Mouse (Mus musculus) bone marrow, adult 2 months (tissue): ENCODE data around the gene Smarca1. TPM values are rescaled to one million over a fixed set of nuclear protein-coding genes. Genes with fewer than 3 reads are reported as not detected.

ENCODE experiments used
- H3K27ac ChIP-seq: fragments of 200-500 bp; 2 replicates; pipeline ENCODE4 v1.5.1; 2012; ENCODE audit warnings: low read depth, mild to moderate bottlenecking, control low read depth, inconsistent platforms, low read length; ENCODE audit not compliant: control insufficient read depth, poor library complexity, insufficient read depth
- H3K4me1 ChIP-seq: fragments of 200-500 bp; 2 replicates; pipeline ENCODE4 v1.6.1; 2011; ENCODE audit warnings: low read length; ENCODE audit not compliant: control insufficient read depth, insufficient read depth
- H3K4me3 ChIP-seq: fragments of 200-500 bp; replicated peaks from 2 replicates; pipeline ENCODE3; 2011; ENCODE audit warnings: mild to moderate bottlenecking, low read depth, low read length, control low read depth; ENCODE audit not compliant: control insufficient read depth
- CTCF ChIP-seq: fragments of 200-500 bp; IDR thresholded peaks from 2 replicates; pipeline ENCODE4 v1.5.1; 2011; ENCODE audit warnings: low read length, control low read depth; ENCODE audit not compliant: control insufficient read depth, insufficient read depth
- POLR2A ChIP-seq: fragments of 200-500 bp; IDR thresholded peaks from 2 replicates; pipeline ENCODE4 v1.6.1; 2011; ENCODE audit warnings: low read depth, mild to moderate bottlenecking, control low read depth, low read length, borderline replicate concordance; ENCODE audit not compliant: control insufficient read depth
- WGBS: fragments of 180-500 bp; shearing (Covaris S2); methylation state at CpG from one replicate; pipeline ENCODE4 v1.1.7; 2018; 5-methylcytosine and 5-hydroxymethylcytosine counted together
- polyA plus RNA-seq: library from polyadenylated mRNA; stranded (reverse); fragments of >200 nt; gene quantifications from 2 replicates; pipeline ENCODE4 v1.2.4, GENCODE M21; 2011; ENCODE audit warnings: low replicate concordance; ENCODE audit not compliant: missing spikeins, insufficient read depth, insufficient read length

Gene Smarca1
- polyA plus RNA-seq, 1 experiment = 2.0 TPM

- Histone ChIP-seq H3K27ac (peak within 1 kb of the TSS; percentile 58), H3K4me1 (no peaks in the 10 kb centered on the region; the same call in 1 of the 2 replicates), H3K4me3 (peak within 1 kb of the TSS; percentile 85)
- WGBS = 10% methylated on average over 24 of the region's 35 CpGs
- TF ChIP-seq CTCF = peak; percentile 58; the same call in 1 of the 2 replicates
- no peak for TF ChIP-seq POLR2A
Observed at GRCm38 (mm10) chrX:47912306-47912792, 19.6 kb upstream of the Smarca1 start, which contains the start of gene Ocrl. Ocrl (plus strand) TSS chrX:47912387.

DNA sequence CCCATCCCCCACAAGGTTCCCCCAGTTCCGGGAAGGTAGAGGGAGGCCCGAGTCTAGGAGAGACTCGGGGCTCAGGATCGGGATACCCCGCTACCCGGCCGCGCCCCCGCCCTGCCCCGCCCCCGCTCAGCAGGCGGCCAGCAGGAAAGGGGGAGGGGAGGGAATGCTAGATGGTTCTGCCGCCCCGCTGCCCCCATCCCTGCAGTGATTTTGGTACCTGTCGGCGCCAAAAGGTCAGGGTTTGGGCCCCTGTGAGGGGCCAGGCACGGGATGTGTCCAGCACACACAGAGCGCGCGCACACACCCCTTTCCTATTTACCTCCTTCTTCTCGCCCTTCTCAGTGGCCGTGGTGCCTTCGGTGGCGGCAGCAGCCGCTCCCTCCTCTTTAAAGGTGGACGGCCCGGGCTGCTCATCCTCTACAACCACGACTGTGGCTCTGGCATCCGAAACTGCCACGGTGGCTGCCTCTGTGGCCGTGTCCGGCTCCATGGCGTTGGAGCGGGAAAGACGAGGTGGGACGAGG lies 805 bp downstream of the Smarca1 start:
- Histone ChIP-seq H3K4me1 (no peaks in the 10 kb centered on the region), H3K27ac (no peak overlapping the region), H3K4me3 (peak overlapping the region; percentile 22)
- WGBS = 21% methylated on average over 22 of the region's 36 CpGs
- TF ChIP-seq POLR2A (no peak), CTCF (no peak)

- H3K4me3 ChIP-seq = no peak overlapping the region
- H3K27ac ChIP-seq = no peak overlapping the region
- WGBS = 31% methylated on average over 10 of the region's 12 CpGs
- TF ChIP-seq CTCF (no peak), POLR2A (no peak)
- no peaks in the 10 kb centered on the region for H3K4me1 ChIP-seq
Observed at GRCm38 (mm10) chrX:47891243-47891906, 1.4 kb downstream of the Smarca1 start.

DNA sequence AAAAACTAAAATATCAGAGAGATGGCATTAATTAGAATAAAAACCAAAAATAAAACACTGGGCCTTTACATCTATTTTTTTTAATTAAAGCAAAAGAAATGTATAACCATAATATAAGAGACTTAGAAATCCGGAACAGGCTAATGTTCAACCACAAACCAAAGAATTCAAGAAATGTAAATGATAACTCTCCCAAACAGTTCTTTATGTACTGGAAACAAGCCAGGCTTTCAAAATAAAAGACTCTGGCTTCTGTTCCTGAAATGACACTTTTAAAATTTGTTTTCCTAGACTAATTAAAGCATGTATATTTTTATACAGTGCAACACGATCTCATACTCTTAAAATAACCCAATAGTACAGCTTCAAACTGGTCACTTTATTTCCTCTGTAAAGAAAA lies 5.4 kb downstream of the Smarca1 start:
- no peaks in the 10 kb centered on the region for H3K4me1 ChIP-seq
- TF ChIP-seq POLR2A (no peak), CTCF (no peak)
- 27% methylated on average over 2 of the region's 2 CpGs for WGBS
- H3K4me3 ChIP-seq = no peak overlapping the region
- H3K27ac ChIP-seq = no peak overlapping the region

DNA sequence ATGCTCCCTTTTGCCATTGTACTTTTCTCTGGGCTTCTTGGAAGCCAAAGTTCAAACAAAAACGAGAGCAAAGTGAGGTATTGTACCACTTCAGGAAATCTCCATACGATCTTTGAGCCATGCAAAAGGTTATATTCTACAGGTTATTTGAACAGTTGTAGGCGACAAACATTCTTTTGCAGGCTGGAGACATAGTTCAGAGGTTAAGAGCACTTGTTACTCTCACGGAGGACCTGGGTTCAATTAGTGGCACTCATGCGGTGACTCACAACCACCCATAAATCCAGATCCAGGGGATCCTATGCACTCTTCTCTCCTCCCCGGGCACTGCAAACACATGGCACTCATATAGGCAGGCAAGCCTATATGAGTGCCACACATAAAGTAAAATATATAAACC lies 10.0 kb downstream of the Smarca1 start:
- TF ChIP-seq POLR2A = no peak
- no peak for TF ChIP-seq CTCF
- H3K4me3 ChIP-seq = no peak overlapping the region
- 82% methylated on average over 6 of the region's 6 CpGs for WGBS
- H3K27ac ChIP-seq = no peak overlapping the region
- no peaks in the 10 kb centered on the region for H3K4me1 ChIP-seq

DNA sequence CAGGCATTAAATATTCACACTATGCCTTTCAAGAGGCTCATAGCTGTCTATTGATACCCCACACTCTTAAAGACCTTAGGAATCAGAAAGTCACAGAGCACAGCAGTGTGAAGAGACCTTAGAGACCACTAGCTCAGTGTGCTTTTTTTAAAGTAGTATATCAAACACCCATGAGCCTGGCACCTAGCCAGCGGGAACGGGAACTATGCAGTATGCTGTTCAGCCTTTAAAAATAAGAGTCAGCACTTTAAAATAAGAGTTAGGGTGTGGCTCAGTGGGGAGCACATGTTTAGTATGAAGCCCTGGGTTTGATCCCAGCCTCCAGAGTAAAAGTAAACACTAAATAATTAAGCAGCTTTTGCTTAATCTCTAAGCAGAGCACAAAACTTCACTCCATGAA lies 12.7 kb downstream of the Smarca1 start:
- TF ChIP-seq CTCF (no peak), POLR2A (no peak)
- 15% methylated on average over 2 of the region's 2 CpGs for WGBS
- no peak overlapping the region for H3K4me3 ChIP-seq
- no peaks in the 10 kb centered on the region for H3K4me1 ChIP-seq
- no peak overlapping the region for H3K27ac ChIP-seq

DNA sequence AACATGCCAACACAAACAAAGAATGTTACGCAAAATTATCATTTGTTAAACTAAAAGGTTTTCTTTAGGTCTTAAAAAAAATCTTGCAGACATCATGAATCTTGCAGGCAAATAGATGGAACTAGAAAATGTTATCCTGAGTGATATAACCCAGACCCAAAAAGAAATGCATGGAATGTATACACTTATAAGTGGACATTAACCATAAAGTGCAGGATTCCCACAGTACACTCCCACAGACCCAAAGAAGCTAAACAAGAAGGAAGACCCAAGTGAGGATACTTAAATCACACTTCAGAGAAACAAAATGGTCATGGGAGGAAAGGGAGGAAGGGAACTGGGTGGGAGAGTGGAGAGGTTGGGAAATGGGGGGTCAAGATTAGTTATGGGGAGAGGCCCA lies 34.2 kb downstream of the Smarca1 start:
- Histone ChIP-seq H3K4me3 (no peak overlapping the region), H3K27ac (no peak overlapping the region), H3K4me1 (no peaks in the 10 kb centered on the region)
- 88% methylated on average over 1 of the region's 1 CpGs for WGBS
- no peak for TF ChIP-seq CTCF
- TF ChIP-seq POLR2A = no peak

GRCm38 (mm10) chrX:47835835-47836195 lies 57.0 kb downstream of the Smarca1 start:
- Histone ChIP-seq H3K4me1 (no peaks in the 10 kb centered on the region), H3K4me3 (no peak overlapping the region), H3K27ac (no peak overlapping the region)
- TF ChIP-seq CTCF = no peak
- TF ChIP-seq POLR2A = no peak
- WGBS = 78% methylated on average over 1 of the region's 1 CpGs

DNA sequence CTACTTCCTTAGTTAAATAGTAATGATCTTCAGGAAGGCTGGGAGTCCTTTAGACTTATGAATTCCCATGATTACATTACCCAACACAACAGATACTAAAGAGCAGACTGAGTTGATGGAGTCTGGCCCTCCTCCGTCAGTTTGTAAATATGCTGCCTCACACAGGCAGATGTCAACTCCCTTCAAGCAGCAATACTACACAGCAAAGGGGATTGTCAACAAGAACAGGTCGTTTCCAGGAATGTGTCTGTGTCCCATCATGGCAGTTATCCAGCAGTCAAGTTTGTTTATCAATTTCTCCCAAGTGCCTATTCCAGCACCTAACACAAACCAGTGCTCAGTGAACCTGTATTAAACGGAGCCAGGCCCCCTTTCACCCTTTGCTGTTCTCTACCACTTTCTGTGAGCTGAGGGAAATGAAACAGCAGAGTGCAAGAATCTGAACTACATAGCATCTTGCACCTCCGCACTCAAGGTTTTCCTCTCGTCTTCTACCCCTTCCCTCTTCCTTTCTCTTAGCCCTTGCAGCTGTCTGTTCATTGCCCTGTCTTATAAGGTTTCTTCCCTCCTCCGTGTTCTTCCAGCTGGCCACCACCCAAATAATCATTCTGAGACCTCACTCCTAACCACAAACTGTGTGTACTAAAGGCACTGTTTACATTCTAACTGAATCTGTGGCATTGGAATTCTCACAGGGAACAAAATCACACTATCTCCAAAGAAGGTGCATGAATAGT lies 57.5 kb downstream of the Smarca1 start:
- WGBS = 60% methylated on average over 6 of the region's 6 CpGs
- no peak for TF ChIP-seq CTCF
- no peak for TF ChIP-seq POLR2A
- H3K4me1 ChIP-seq = no peaks in the 10 kb centered on the region

More for the DNA sequence above, 57.5 kb downstream of the Smarca1 start:
- H3K4me3 ChIP-seq = no peak overlapping the region
- no peak overlapping the region for H3K27ac ChIP-seq
